Mouse (Mus musculus): ENCODE results near the gene Kctd13. TPM values are rescaled to one million over a fixed set of nuclear protein-coding genes. Genes with fewer than 3 reads are reported as not detected.

Kctd13 gene
- polyA plus RNA-seq, 1 experiment from 2014 or later = 15.3 TPM

- no peak overlapping the region for H3K9ac ChIP-seq
- H3K4me3 ChIP-seq = no peak overlapping the region
- H3K4me1 ChIP-seq = peaks cover 7% of the 10 kb centered on the region; the same call in 1 of the 2 replicates
- no peaks in the 10 kb centered on the region for H3K36me3 ChIP-seq
- WGBS = 47% methylated on average over 3 of the region's 3 CpGs
- no peak overlapping the region for H3K27ac ChIP-seq
- ATAC-seq (ENCODE audit: insufficient number of reproducible peaks, low FRiP score, low TSS enrichment, low read depth) = no peak
- H3K27me3 ChIP-seq = peaks cover 29% of the 10 kb centered on the region
- H3K4me2 ChIP-seq = no peak overlapping the region
- no peaks in the 10 kb centered on the region for H3K9me3 ChIP-seq
Observed at GRCm38 (mm10) chr7:126965568-126965967, 36.9 kb downstream of the Kctd13 start.

GRCm38 (mm10) chr7:126967361-126967760, 38.7 kb downstream of the Kctd13 start:
- H3K9ac ChIP-seq = no peak overlapping the region
- 63% methylated on average over 6 of the region's 6 CpGs for WGBS
- no peak overlapping the region for H3K4me2 ChIP-seq

GRCm38 (mm10) chr7:126975493-126975892, 46.8 kb downstream of the Kctd13 start:
- H3K36me3 ChIP-seq = peaks cover 26% of the 10 kb centered on the region
- peak overlapping the region; percentile 94 for H3K4me3 ChIP-seq
- H3K27ac ChIP-seq = peak overlapping the region; percentile 93; the same call in 1 of the 2 replicates
- no peaks in the 10 kb centered on the region for H3K9me3 ChIP-seq
- no peak overlapping the region for H3K9ac ChIP-seq
- H3K4me1 ChIP-seq = peaks cover 19% of the 10 kb centered on the region
- no peaks in the 10 kb centered on the region for H3K27me3 ChIP-seq
- H3K4me2 ChIP-seq = peak overlapping the region; percentile 84
- no peak; the same call in 1 of the 2 replicates for ATAC-seq (ENCODE audit: insufficient number of reproducible peaks, low FRiP score, low TSS enrichment, low read depth)
- 7% methylated on average over 8 of the region's 8 CpGs for WGBS

More at GRCm38 (mm10) chr7:126967361-126967760, 38.7 kb downstream of the Kctd13 start:
- H3K36me3 ChIP-seq = no peaks in the 10 kb centered on the region
- no peak overlapping the region for H3K4me3 ChIP-seq
- H3K27me3 ChIP-seq = peaks cover 21% of the 10 kb centered on the region
- ATAC-seq (ENCODE audit: insufficient number of reproducible peaks, low FRiP score, low TSS enrichment, low read depth) = no peak
- no peak overlapping the region for H3K27ac ChIP-seq
- no peaks in the 10 kb centered on the region for H3K9me3 ChIP-seq
- peaks cover 7% of the 10 kb centered on the region; the same call in 1 of the 2 replicates for H3K4me1 ChIP-seq

- Histone ChIP-seq H3K4me2 (peak within 1 kb of the TSS; percentile 84), H3K27ac (peak within 1 kb of the TSS; percentile 93), H3K4me3 (peak within 1 kb of the TSS; percentile 94), H3K36me3 (peaks cover 27% of the 10 kb centered on the region), H3K9ac (peak within 1 kb of the TSS; percentile 92), H3K27me3 (no peaks in the 10 kb centered on the region), H3K9me3 (no peaks in the 10 kb centered on the region), H3K4me1 (peaks cover 19% of the 10 kb centered on the region)
- WGBS = 8% methylated on average over 1 of the region's 1 CpGs
- ATAC-seq (ENCODE audit: insufficient number of reproducible peaks, low FRiP score, low TSS enrichment, low read depth) = no peak
Observed at GRCm38 (mm10) chr7:126975893-126975949, 47.0 kb downstream of the Kctd13 start, which contains the start of gene Cdipt. Gene Cdipt, plus strand, starts transcription at chr7:126975914.

- Histone ChIP-seq H3K4me1 (peaks cover 19% of the 10 kb centered on the region), H3K9ac (peak within 1 kb of the TSS; percentile 92), H3K9me3 (no peaks in the 10 kb centered on the region), H3K36me3 (peaks cover 32% of the 10 kb centered on the region), H3K4me3 (peak within 1 kb of the TSS; percentile 94), H3K27me3 (no peaks in the 10 kb centered on the region), H3K27ac (peak within 1 kb of the TSS; percentile 93), H3K4me2 (peak within 1 kb of the TSS; percentile 84)
- peak; percentile 92 for ATAC-seq (ENCODE audit: insufficient number of reproducible peaks, low FRiP score, low TSS enrichment, low read depth)
- under 1% methylated on average over 53 of the region's 55 CpGs for WGBS
Observed at GRCm38 (mm10) chr7:126975950-126976866, 47.5 kb downstream of the Kctd13 start, which contains the start of gene Cdiptos. Gene Cdiptos, minus strand, starts transcription at chr7:126976098.

- H3K4me1 ChIP-seq = peaks cover 19% of the 10 kb centered on the region
- H3K9me3 ChIP-seq = no peaks in the 10 kb centered on the region
- H3K9ac ChIP-seq = peak overlapping the region; percentile 92
- no peaks in the 10 kb centered on the region for H3K27me3 ChIP-seq
- peak overlapping the region; percentile 84 for H3K4me2 ChIP-seq
- WGBS = 25% methylated on average over 14 of the region's 14 CpGs
- ATAC-seq (ENCODE audit: insufficient number of reproducible peaks, low FRiP score, low TSS enrichment, low read depth) = no peak
- peak overlapping the region; percentile 93 for H3K27ac ChIP-seq
- H3K4me3 ChIP-seq = peak overlapping the region; percentile 94
- H3K36me3 ChIP-seq = peaks cover 37% of the 10 kb centered on the region
Observed at GRCm38 (mm10) chr7:126976878-126977459, 48.3 kb downstream of the Kctd13 start.

GRCm38 (mm10) chr7:126978841-126979240, 50.2 kb downstream of the Kctd13 start:
- peaks cover 19% of the 10 kb centered on the region for H3K4me1 ChIP-seq
- H3K36me3 ChIP-seq = peaks cover 37% of the 10 kb centered on the region
- H3K9ac ChIP-seq = no peak overlapping the region
- H3K27ac ChIP-seq = no peak overlapping the region
- H3K4me2 ChIP-seq = no peak overlapping the region
- no peak overlapping the region for H3K4me3 ChIP-seq
- no peak for ATAC-seq (ENCODE audit: insufficient number of reproducible peaks, low FRiP score, low TSS enrichment, low read depth)
- no peaks in the 10 kb centered on the region for H3K9me3 ChIP-seq
- 85% methylated on average over 6 of the region's 6 CpGs for WGBS
- H3K27me3 ChIP-seq = no peaks in the 10 kb centered on the region

GRCm38 (mm10) chr7:126981601-126982000, 52.9 kb downstream of the Kctd13 start:
- Histone ChIP-seq H3K27ac (no peak overlapping the region), H3K27me3 (no peaks in the 10 kb centered on the region), H3K4me1 (peaks cover 19% of the 10 kb centered on the region), H3K9me3 (no peaks in the 10 kb centered on the region), H3K4me3 (no peak overlapping the region), H3K4me2 (no peak overlapping the region), H3K36me3 (peaks cover 37% of the 10 kb centered on the region), H3K9ac (no peak overlapping the region)
- ATAC-seq (ENCODE audit: insufficient number of reproducible peaks, low FRiP score, low TSS enrichment, low read depth) = no peak
- WGBS = 88% methylated on average over 2 of the region's 2 CpGs

- no peak for ATAC-seq (ENCODE audit: insufficient number of reproducible peaks, low FRiP score, low TSS enrichment, low read depth)
- WGBS = 88% methylated on average over 4 of the region's 4 CpGs
- Histone ChIP-seq H3K36me3 (peaks cover 37% of the 10 kb centered on the region), H3K9me3 (no peaks in the 10 kb centered on the region), H3K9ac (no peak overlapping the region), H3K4me1 (peaks cover 15% of the 10 kb centered on the region), H3K4me3 (no peak overlapping the region), H3K27ac (no peak overlapping the region), H3K27me3 (no peaks in the 10 kb centered on the region), H3K4me2 (no peak overlapping the region)
Observed at GRCm38 (mm10) chr7:126982054-126982453, 53.4 kb downstream of the Kctd13 start.

GRCm38 (mm10) chr7:126983113-126983512, 54.4 kb downstream of the Kctd13 start:
- no peak for ATAC-seq (ENCODE audit: insufficient number of reproducible peaks, low FRiP score, low TSS enrichment, low read depth)
- no peak overlapping the region for H3K27ac ChIP-seq
- 74% methylated on average over 7 of the region's 7 CpGs for WGBS
- no peaks in the 10 kb centered on the region for H3K9me3 ChIP-seq
- peaks cover 7% of the 10 kb centered on the region for H3K4me1 ChIP-seq
- no peak overlapping the region for H3K4me2 ChIP-seq
- no peak overlapping the region for H3K4me3 ChIP-seq
- peaks cover 34% of the 10 kb centered on the region for H3K36me3 ChIP-seq
- no peaks in the 10 kb centered on the region for H3K27me3 ChIP-seq
- no peak overlapping the region for H3K9ac ChIP-seq

- peaks cover 4% of the 10 kb centered on the region; the same call in 1 of the 2 replicates for H3K4me1 ChIP-seq
- ATAC-seq (ENCODE audit: insufficient number of reproducible peaks, low FRiP score, low TSS enrichment, low read depth) = no peak
- H3K4me3 ChIP-seq = no peak overlapping the region
- no peak overlapping the region for H3K4me2 ChIP-seq
- H3K9ac ChIP-seq = no peak overlapping the region
- H3K27me3 ChIP-seq = no peaks in the 10 kb centered on the region
- H3K9me3 ChIP-seq = no peaks in the 10 kb centered on the region
- H3K36me3 ChIP-seq = peaks cover 17% of the 10 kb centered on the region
- H3K27ac ChIP-seq = no peak overlapping the region
- 34% methylated on average over 10 of the region's 10 CpGs for WGBS
Observed at GRCm38 (mm10) chr7:126984667-126985444, 56.2 kb downstream of the Kctd13 start.

- Histone ChIP-seq H3K36me3 (peaks cover 4% of the 10 kb centered on the region), H3K4me3 (no peak overlapping the region), H3K4me1 (peaks cover 4% of the 10 kb centered on the region; the same call in 1 of the 2 replicates), H3K27me3 (no peaks in the 10 kb centered on the region), H3K9ac (no peak overlapping the region), H3K9me3 (no peaks in the 10 kb centered on the region), H3K4me2 (no peak overlapping the region), H3K27ac (no peak overlapping the region)
- WGBS = 33% methylated on average over 9 of the region's 9 CpGs
- ATAC-seq (ENCODE audit: insufficient number of reproducible peaks, low FRiP score, low TSS enrichment, low read depth) = no peak
Observed at GRCm38 (mm10) chr7:126986319-126986718, 57.6 kb downstream of the Kctd13 start.

Measured in limb, embryonic 15.5 days (tissue).